Mouse (Mus musculus): ENCODE results near the gene Evi5.

GRCm38 (mm10) chr5:107921400-107922252 lies 46.7 kb upstream of the Evi5 start:
- TF ChIP-seq POLR2A (IDR thresholded peaks at IDR 0.05; ENCODE audit: control insufficient read depth, low read depth, low read length) (no peak), CTCF (IDR thresholded peaks at IDR 0.05; ENCODE audit: control insufficient read depth, insufficient read depth, insufficient replicate concordance, low read depth, low read length) (peak; percentile 25; the same call in 1 of the 2 replicates)
